Mouse (Mus musculus) embryonic facial prominence, embryonic 15.5 days (tissue): ENCODE measurements around the gene Gm9833. TPM values are rescaled to one million over a fixed set of nuclear protein-coding genes. Genes with fewer than 3 reads are reported as not detected.
"Not testable (repeated sequence)": the region's sequence is repeated elsewhere in the genome, so short reads cannot be mapped to it uniquely, and the experiment has no call there.

Experiments used
- ATAC-seq: fragments of 200-750 bp; cut with Nextera tagmentation; 2 replicates; pipeline ENCODE4 v1.8.0; 2017; ENCODE audit warnings: low read depth, moderate TSS enrichment; ENCODE audit not compliant: insufficient number of reproducible peaks, low FRiP score, low TSS enrichment
- H3K27ac ChIP-seq: fragments of 300-500 bp; sonication (generic); replicated peaks from 2 replicates; pipeline ENCODE4 v1.5.1; 2015; ENCODE audit warnings: mild to moderate bottlenecking, inconsistent platforms
- H3K27me3 ChIP-seq: fragments of 300-500 bp; sonication (generic); 2 replicates; pipeline ENCODE4 v1.6.1; 2015; ENCODE audit warnings: inconsistent platforms
- H3K36me3 ChIP-seq: fragments of 300-500 bp; sonication (generic); 2 replicates; pipeline ENCODE4 v1.6.1; 2015; ENCODE audit warnings: mild to moderate bottlenecking, inconsistent platforms
- H3K4me1 ChIP-seq: fragments of 300-500 bp; sonication (generic); 2 replicates; pipeline ENCODE4 v1.6.1; 2015; ENCODE audit warnings: inconsistent platforms
- H3K4me2 ChIP-seq: fragments of 300-500 bp; sonication (generic); replicated peaks from 2 replicates; pipeline ENCODE4 v1.6.1; 2015; ENCODE audit warnings: mild to moderate bottlenecking, inconsistent platforms
- H3K4me3 ChIP-seq: fragments of 300-500 bp; sonication (generic); replicated peaks from 2 replicates; pipeline ENCODE4 v1.5.1; 2015; ENCODE audit warnings: mild to moderate bottlenecking, inconsistent platforms
- H3K9ac ChIP-seq: fragments of 300-500 bp; sonication (generic); 2 replicates; pipeline ENCODE4 v1.6.1; 2015; ENCODE audit warnings: inconsistent platforms
- H3K9me3 ChIP-seq: fragments of 300-500 bp; sonication (generic); replicated peaks from 2 replicates; pipeline ENCODE4 v1.6.1; 2016; ENCODE audit warnings: inconsistent platforms
- WGBS: fragments of 180-500 bp; shearing (Covaris S2); methylation state at CpG from one replicate; pipeline ENCODE4 v1.1.7; 2015; 5-methylcytosine and 5-hydroxymethylcytosine counted together
- polyA plus RNA-seq: library from polyadenylated mRNA; unstranded; fragments of >200 nt; fragmentation: Nextera tagmentation; extraction: Ambion mirVana; gene quantifications from 2 replicates; pipeline ENCODE4 v1.2.1, GENCODE M21; 2015

The Gm9833 gene
- 2.3 and 3.5 TPM in 2 replicates for polyA plus RNA-seq

GRCm38 (mm10) chr3:10087994-10088393 is at the start of gene Gm9833:
Gene Gm9833 (plus strand): TSS chr3:10088110.
- not testable (repeated sequence) for H3K36me3 ChIP-seq, H3K9ac ChIP-seq, ATAC-seq, H3K27ac ChIP-seq, H3K27me3 ChIP-seq, H3K9me3 ChIP-seq
- Histone ChIP-seq H3K4me1 (peaks cover 11% of the 10 kb centered on the region), H3K4me2 (peak within 1 kb of the TSS; percentile 38), H3K4me3 (peak within 1 kb of the TSS; percentile 23; the same call in 1 of the 2 replicates)
- 28% methylated on average over 36 of the region's 38 CpGs for WGBS

GRCm38 (mm10) chr3:10070070-10070469 is 17.8 kb upstream of the Gm9833 start:
- no peak for ATAC-seq
- Histone ChIP-seq H3K4me1 (no peaks in the 10 kb centered on the region), H3K9me3 (no peaks in the 10 kb centered on the region)

DNA sequence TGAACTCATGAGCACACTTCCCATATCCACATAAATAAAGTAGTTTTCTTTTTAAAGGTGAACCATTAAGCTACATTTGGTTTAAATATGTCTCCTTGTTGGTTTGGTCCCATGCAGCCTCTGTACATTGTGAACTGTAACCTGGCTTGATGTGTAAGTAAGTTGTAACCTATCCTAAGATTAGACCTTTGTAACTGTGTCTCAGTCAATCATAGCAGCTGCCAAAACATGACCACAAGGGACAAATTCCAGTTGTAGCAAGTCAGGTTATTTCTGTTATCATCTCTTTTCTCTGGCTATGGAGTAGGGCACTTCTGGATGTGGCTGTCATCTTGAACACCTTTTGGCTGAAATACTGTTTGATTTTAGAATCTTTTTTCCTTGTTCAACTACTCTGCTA is 12.1 kb upstream of the Gm9833 start:
- Histone ChIP-seq H3K36me3 (no peaks in the 10 kb centered on the region), H3K9ac (no peak overlapping the region), H3K4me3 (no peak overlapping the region), H3K27ac (no peak overlapping the region), H3K9me3 (no peaks in the 10 kb centered on the region), H3K27me3 (no peaks in the 10 kb centered on the region), H3K4me2 (no peak overlapping the region), H3K4me1 (no peaks in the 10 kb centered on the region)
- ATAC-seq = no peak

More at GRCm38 (mm10) chr3:10070070-10070469, 17.8 kb upstream of the Gm9833 start:
- Histone ChIP-seq H3K27ac (no peak overlapping the region), H3K9ac (no peak overlapping the region), H3K4me2 (no peak overlapping the region), H3K27me3 (no peaks in the 10 kb centered on the region), H3K36me3 (no peaks in the 10 kb centered on the region), H3K4me3 (no peak overlapping the region)

DNA sequence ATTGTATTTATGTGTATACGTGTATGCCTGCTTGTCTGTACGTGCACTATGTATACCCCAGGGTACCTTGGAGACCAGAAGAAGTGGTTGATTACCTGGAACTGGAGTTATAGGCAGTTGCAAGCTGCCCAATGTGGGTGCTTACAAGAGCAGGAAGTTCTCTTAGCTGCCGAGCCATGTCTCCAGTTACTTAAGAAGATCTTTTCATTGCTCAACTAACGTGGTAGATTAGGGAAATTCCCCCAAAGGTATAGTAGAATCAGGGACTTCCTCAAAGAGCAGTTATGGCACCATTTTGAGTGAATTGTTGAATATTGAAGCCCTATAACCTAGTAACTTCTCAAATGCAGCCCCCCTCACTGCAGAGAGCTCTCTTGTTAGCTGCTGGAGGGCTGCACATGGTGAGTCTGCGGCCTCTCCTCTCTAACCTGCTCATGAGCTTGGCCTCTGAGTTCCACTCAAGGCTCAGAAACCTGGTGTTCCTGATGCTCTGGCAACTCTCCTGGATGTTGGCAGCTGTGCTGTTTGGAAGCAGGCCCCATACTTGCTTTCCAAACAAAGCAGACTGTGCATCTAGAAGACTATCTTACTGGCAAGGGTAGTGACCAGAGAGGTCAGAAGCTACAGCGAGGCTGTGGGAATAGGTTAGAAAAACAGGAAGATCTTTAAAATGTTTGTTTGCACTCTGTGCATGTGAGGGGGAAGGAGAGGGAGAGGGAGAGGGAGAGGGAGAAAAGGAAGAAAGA is 10.6 kb upstream of the Gm9833 start:
- ATAC-seq = no peak
- H3K27ac ChIP-seq = no peak overlapping the region
- 64% methylated on average over 6 of the region's 6 CpGs for WGBS
- H3K4me1 ChIP-seq = peaks cover 6% of the 10 kb centered on the region
- H3K27me3 ChIP-seq = no peaks in the 10 kb centered on the region
- no peak overlapping the region for H3K9ac ChIP-seq
- H3K36me3 ChIP-seq = no peaks in the 10 kb centered on the region
- H3K4me3 ChIP-seq = no peak overlapping the region
- H3K4me2 ChIP-seq = no peak overlapping the region
- no peaks in the 10 kb centered on the region for H3K9me3 ChIP-seq

- no peaks in the 10 kb centered on the region for H3K27me3 ChIP-seq
- no peak overlapping the region for H3K4me2 ChIP-seq
- H3K36me3 ChIP-seq = no peaks in the 10 kb centered on the region
- H3K4me1 ChIP-seq = peaks cover 10% of the 10 kb centered on the region
- no peaks in the 10 kb centered on the region for H3K9me3 ChIP-seq
- no peak overlapping the region for H3K9ac ChIP-seq
- WGBS = 78% methylated on average over 2 of the region's 2 CpGs
- no peak overlapping the region for H3K4me3 ChIP-seq
- no peak for ATAC-seq
- H3K27ac ChIP-seq = no peak overlapping the region
Measured at GRCm38 (mm10) chr3:10078113-10078512, 9.8 kb upstream of the Gm9833 start.

DNA sequence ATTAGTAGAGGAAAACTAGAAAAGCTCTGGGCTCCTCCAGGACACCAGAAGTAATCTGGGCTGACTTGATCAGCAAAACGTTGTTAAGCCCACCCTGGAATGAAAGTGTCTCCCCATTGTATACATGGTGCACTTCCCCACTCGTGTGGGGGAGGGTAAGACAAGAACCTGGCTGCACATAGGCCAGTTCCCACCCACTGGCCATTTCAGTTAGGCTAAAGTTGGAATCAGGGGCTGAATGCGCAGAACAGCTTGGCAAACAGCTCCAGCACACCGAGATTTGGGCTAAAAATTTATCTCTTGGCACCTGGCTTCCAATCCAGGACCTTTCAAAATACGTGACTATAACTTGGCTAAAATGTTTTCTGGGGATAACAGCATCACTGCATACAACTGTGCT is 6.6 kb upstream of the Gm9833 start:
- Histone ChIP-seq H3K9me3 (no peaks in the 10 kb centered on the region), H3K27ac (no peak overlapping the region), H3K27me3 (no peaks in the 10 kb centered on the region), H3K4me3 (no peak overlapping the region), H3K9ac (no peak overlapping the region), H3K4me1 (peaks cover 13% of the 10 kb centered on the region), H3K4me2 (no peak overlapping the region), H3K36me3 (no peaks in the 10 kb centered on the region)
- 68% methylated on average over 5 of the region's 5 CpGs for WGBS
- no peak for ATAC-seq

- H3K4me2 ChIP-seq = no peak overlapping the region
- no peak overlapping the region for H3K4me3 ChIP-seq
- ATAC-seq = 0 out of 2 replicates have a peak, but pooled peaks have one; percentile 29
- no peak overlapping the region for H3K9ac ChIP-seq
- no peaks in the 10 kb centered on the region for H3K27me3 ChIP-seq
- H3K4me1 ChIP-seq = peaks cover 13% of the 10 kb centered on the region
- H3K27ac ChIP-seq = peak overlapping the region; percentile 41
- no peaks in the 10 kb centered on the region for H3K36me3 ChIP-seq
- no peaks in the 10 kb centered on the region for H3K9me3 ChIP-seq
- 33% methylated on average over 6 of the region's 6 CpGs for WGBS
Measured at GRCm38 (mm10) chr3:10081911-10082541, 5.9 kb upstream of the Gm9833 start.

- Histone ChIP-seq H3K4me1 (peaks cover 13% of the 10 kb centered on the region), H3K9ac (no peak overlapping the region), H3K4me3 (no peak overlapping the region), H3K4me2 (no peak overlapping the region), H3K9me3 (no peaks in the 10 kb centered on the region), H3K36me3 (no peaks in the 10 kb centered on the region), H3K27ac (peak overlapping the region; percentile 41; the same call in 1 of the 2 replicates), H3K27me3 (no peaks in the 10 kb centered on the region)
- WGBS = 61% methylated on average over 4 of the region's 4 CpGs
- no peak for ATAC-seq
Measured at GRCm38 (mm10) chr3:10082545-10083062, 5.3 kb upstream of the Gm9833 start.

DNA sequence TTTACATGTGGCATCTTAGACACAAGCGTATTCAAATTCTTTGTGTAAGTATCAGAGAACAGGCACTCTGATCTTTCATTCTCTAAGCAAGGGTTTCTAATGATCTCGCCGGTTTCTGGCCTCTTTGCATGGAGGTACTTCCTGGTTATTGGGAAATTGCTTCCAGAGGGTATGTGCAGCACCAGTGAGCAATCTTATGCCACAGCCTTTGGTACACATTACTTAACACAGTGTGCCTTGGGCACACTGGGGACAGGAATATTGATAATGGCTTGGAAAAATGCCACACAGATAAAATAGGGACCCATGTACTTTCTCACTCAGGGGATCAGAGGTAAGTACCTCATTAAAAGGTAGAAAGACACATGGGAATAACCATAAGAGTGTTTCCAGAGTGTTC is 3.8 kb upstream of the Gm9833 start:
- H3K4me3 ChIP-seq = no peak overlapping the region
- WGBS = 51% methylated on average over 3 of the region's 3 CpGs
- H3K4me2 ChIP-seq = no peak overlapping the region
- no peak overlapping the region for H3K9ac ChIP-seq
- peaks cover 13% of the 10 kb centered on the region for H3K4me1 ChIP-seq
- no peaks in the 10 kb centered on the region for H3K27me3 ChIP-seq
- H3K27ac ChIP-seq = no peak overlapping the region
- H3K36me3 ChIP-seq = no peaks in the 10 kb centered on the region
- H3K9me3 ChIP-seq = no peaks in the 10 kb centered on the region
- ATAC-seq = no peak

- Histone ChIP-seq H3K9me3 (no peaks in the 10 kb centered on the region), H3K9ac (no peak overlapping the region), H3K4me3 (no peak overlapping the region), H3K4me2 (no peak overlapping the region), H3K36me3 (no peaks in the 10 kb centered on the region), H3K27ac (no peak overlapping the region), H3K27me3 (no peaks in the 10 kb centered on the region), H3K4me1 (peaks cover 13% of the 10 kb centered on the region)
- ATAC-seq = no peak
- 56% methylated on average over 7 of the region's 7 CpGs for WGBS
Measured at GRCm38 (mm10) chr3:10085396-10086119, 2.4 kb upstream of the Gm9833 start.

DNA sequence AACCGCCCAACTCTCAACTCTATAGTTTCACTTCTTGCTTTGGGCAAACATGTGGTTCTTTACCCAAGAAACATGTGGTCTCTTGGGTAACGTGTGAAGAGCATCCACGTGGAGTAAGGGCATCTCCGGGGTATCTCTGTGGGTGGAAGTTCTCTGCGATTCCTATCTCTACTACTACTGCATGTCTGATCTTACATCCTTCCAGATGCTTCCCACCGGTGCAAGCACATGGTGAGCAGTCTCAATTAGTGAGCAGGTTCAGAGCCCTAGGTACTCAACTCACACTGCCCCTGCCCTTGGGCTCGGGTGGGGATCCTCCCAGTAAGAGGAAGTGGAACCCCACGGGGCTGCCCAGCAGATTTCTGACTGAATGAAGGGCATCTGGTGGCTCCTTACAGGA is 399 bp upstream of the Gm9833 start:
- WGBS = 87% methylated on average over 8 of the region's 8 CpGs
- no peaks in the 10 kb centered on the region for H3K9me3 ChIP-seq
- peaks cover 8% of the 10 kb centered on the region for H3K4me1 ChIP-seq
- H3K27ac ChIP-seq = no peak overlapping the region
- no peak overlapping the region for H3K4me2 ChIP-seq
- no peak overlapping the region for H3K9ac ChIP-seq
- no peaks in the 10 kb centered on the region for H3K27me3 ChIP-seq
- H3K36me3 ChIP-seq = no peaks in the 10 kb centered on the region
- no peak overlapping the region for H3K4me3 ChIP-seq
- ATAC-seq = no peak
